Mouse (Mus musculus) kidney, postnatal 4 days (tissue): ENCODE results near the gene Ap4m1.
A peak's percentile ranks its signal among the peaks of the same experiment; 100 is the strongest.

Experiments
- DNase-seq, 2 experiments: peaks; one replicate each; pipeline ENCODE4 v3.0.0; 2021; ENCODE audit warnings: mixed read lengths in 2 of 2

Gene Ap4m1

DNA sequence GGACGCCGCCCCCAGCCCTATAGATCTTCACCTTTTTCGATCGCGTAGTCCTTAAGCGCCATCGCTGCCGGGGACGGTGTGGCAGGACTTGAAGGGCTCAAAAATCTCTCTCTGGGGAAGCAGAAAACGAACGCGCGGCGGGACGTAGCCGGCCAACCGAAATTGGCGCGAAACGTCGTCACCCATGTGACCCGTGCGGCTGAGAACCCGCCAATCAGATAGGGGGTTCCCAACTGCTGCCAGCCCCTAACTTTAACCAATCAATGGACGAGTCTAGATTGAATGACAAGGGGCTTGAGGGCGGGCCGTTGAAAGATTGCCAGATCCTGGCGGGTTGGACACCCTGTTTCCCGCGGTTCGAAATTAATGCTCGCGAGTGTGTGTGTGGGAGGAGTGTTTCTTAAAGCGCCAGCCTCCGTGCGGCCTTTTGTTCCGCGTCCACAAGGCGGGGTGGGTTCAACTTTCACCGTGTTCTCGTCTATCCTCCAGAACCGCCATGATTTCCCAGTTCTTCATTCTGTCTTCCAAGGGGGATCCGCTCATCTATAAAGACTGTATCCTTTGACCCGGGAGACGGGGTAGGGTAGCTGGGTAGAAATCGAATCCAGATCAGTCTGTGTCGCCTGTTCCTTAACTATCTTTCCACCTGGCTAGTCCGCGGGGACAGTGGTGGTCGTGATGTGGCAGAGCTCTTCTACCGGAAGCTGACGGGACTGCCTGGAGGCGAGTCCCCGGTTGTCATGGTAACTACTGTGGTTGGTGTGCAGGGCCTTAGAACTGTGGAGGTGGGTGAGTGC lies at the start of gene Ap4m1, which contains the start of gene Mcm7:
Gene Ap4m1 (plus strand): TSS at position 308 of the 797 bp plus-strand sequence.
Gene Mcm7 (minus strand): TSS at position 728 of the 797 bp plus-strand sequence.
- peak; percentile 98 for DNase-seq

DNA sequence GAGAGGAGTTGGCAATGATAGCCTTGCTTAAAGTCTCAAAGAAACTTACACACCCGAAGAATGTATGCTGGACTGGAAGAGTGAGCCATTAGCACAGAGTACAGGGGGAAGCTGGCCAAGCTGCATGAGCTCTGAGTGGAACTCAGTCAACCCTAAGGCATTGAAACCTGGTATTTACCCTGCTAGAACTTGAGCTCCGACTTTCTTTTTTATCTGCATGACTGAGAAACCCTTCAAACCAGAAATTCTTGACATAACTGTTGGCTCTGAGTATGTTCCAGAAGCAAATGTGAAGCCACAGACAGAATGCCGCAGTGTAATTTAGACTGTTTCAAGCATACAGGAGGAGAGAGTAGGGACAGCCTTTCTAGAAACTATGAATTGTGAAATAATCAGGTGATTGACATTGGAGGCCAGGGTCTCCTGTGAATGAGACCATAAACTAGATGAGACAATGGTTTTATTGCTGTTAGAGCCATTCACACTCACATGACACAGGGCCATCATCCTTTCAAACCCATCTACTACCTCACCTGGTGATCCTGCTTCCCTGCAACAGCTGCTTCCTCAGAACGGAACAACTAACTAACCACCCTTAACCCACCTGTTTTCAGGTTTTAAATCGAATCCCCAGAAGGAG lies 39.3 kb upstream of the Ap4m1 start:
- DNase-seq, result peak in 1 of 2 experiments; percentile 21

DNA sequence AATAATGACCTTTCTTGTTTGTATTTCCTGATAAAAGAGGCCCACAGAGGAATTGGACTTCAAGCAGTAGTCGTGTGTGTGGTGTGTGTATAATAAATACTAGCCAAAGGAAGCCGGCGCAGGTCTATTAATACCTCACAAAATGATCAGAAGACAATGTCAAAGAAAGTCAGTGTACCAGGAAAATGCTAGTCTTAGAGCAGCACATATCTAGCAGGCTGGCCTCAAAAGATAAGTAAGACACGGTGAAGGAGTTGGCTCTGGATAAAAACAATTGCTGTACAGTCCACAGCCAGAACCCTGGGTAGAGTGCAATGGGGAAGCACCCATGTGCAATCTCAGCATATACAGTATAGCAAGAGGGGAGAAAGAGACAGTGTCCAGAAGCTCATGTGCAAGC lies 34.5 kb upstream of the Ap4m1 start:
- DNase-seq, result no peak

DNA sequence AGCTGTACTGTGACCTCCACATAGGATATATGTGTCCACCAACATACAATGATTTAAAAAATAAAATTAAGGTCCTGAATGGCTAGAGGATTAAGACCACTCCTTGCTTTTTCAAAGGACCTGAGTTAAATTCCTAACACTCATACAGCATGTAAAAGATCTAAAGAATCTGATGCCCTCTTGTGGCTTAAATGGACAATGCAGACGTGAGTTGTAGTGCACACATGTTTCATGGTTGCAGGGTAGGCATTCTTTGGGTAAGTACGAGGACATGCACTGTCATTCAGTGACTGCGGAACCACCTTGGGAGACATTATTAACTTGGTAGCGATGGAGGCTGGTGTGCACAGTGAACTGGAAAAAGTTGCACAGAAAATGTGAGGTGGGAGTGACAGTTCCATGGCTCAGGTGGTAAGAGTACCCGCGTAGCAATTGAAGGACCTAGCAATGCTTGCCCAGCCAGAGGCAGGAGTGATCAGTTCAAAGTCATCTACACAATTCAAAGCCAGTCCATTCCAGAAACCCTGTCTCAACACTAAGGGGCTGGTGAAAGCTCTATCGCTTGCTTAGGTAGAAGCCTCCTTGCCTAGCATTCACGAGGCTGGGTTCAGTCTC lies 33.8 kb upstream of the Ap4m1 start:
- peak; percentile 16 to 45 for DNase-seq

DNA sequence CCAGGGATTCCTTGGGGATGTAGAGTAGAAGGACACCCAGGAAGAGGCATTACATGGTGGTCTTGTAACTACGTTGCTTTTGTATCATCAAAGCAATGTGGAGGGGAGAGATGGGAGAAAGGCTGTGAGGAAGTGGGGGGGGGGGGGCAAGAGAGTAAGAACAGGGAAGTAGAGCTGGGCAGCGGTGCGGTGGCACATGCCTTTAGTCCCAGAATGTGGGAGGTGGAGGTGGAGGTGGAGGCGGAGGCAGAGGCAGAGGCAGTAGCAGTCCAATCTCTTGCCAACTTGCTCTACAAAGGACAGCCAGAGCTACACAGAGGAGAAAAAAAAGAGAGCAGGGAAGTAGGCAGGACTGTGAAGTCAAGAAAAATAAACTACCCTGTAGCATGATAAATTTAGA lies 33.2 kb upstream of the Ap4m1 start:
- no peak for DNase-seq

DNA sequence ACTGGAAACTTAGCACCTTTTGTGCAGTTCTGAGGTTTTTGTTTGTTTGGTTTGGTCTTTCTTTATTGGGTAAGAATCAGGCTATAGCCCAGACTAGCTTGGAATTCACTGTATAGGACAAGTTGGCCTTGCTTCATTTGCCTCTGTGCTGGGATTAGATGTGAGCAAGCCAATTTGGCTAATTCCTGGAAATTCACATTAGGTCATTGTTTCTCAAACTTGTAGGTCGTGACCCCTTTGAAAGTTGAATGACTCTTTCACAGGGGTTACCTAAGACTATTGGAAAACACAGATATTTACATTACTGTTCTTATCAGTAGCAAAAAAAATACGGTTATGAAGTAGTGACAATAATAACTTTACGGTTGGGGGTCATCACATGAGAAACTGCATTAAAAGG lies 17.4 kb upstream of the Ap4m1 start:
- DNase-seq, result no peak

DNA sequence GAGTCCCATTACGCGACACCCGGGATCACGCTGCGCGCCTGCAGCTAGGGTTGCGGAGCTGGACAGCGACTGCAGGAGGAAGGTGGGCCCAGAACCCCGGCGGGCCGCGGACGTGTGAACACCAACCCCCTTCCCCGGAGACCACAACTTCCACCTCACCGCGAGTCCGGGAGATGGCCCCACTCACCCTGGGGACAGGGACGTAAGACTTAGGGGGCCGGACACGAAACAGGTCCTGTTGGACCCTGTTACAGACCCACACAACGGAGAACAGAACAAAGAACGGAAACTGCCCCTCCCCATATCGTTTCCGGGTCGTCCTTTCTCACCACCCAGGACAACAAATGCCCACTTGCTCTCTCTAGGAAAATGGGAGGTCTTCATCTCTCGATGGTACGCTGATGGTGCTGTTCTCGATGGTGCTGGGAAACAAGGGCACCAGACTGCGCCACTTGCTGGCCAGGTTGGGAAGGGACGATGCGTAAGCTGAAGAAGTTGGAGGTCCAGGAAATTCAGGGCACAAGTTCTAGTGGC lies 16.3 kb upstream of the Ap4m1 start, which contains the start of gene Zfp113:
Gene Zfp113 (minus strand): TSS at position 302 of the 534 bp plus-strand sequence.
- peak; percentile 89 to 92 for DNase-seq

DNA sequence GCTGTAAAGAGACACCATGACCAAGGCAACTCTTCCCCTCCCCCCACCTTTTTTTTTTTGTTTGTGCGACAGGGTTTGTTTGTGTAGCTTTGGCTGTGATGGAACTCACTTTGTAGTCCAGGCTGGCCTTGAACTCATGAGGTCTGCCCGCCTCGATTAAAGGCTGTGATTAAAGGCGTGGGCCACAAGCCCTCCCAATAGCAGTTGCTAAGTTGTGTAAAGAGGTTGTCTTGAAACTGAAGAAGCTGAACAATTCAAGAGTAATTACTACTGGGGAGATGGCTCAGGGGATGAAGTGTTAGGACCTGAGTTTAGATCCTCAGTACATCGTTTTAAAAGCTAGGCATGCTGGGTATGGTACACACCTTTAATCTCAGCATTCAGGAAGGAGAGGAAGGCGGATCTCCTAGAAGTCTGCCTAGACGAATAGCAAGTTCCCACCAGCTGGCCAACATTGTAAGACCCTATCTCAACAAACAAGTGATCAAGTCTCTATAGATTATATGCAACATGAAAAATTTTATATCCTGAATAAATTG lies 11.5 kb upstream of the Ap4m1 start:
- DNase-seq, result no peak

GRCm38 (mm10) chr5:138160842-138161665 lies 10.7 kb upstream of the Ap4m1 start, which contains the start of gene Cops6:
Cops6 (plus strand) TSS chr5:138161071.
- peak; percentile 96 to 97 for DNase-seq

DNA sequence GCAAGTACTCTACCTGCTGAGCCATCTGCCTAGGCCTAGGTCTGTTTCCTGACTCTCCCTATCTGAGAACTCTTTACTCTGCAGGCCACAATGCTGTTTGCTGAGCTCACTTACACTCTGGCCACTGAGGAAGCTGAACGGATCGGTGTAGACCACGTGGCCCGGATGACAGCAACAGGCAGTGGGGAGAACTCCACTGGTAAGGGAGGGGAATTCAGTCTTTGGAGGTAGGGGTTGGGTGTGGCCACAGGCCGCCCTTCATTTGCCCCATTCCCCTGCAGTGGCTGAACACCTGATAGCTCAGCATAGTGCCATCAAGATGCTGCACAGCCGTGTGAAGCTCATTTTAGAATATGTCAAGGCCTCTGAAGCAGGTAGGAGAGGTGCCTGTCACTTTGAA lies 8.8 kb upstream of the Ap4m1 start:
- no peak for DNase-seq

DNA sequence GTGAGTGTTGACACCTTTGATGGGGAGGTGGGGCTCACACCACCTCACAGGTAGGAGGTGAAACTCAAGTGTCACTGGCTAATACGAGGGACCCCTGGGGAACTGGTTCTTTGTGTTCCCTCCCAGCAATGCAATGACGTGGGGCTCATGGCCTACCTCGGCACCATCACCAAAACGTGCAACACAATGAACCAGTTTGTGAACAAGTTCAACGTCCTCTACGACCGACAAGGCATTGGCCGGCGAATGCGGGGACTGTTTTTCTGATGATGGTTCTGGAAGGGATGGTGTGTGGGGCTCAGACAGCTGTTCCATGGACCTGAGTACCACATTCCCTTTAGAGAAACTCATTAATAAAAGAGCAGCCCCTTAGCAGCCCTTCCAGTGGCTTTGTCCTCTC lies 8.2 kb upstream of the Ap4m1 start:
- DNase-seq, result no peak

- no peak for DNase-seq
These were observed 6.2 kb upstream of the Ap4m1 start for GRCm38 (mm10) chr5:138165594-138165993.

GRCm38 (mm10) chr5:138170936-138171561 lies 753 bp upstream of the Ap4m1 start:
- peak; percentile 98 to 99 for DNase-seq

- no peak for DNase-seq
These were observed 1.4 kb downstream of the Ap4m1 start for GRCm38 (mm10) chr5:138173217-138173616.

- DNase-seq, result peak; percentile 87 to 92
These were observed 15.3 kb downstream of the Ap4m1 start, which contains the start of the genes Taf6 and Cnpy4 for GRCm38 (mm10) chr5:138186950-138187638. Taf6 (minus strand) TSS chr5:138187451. Cnpy4 (plus strand) TSS chr5:138187485.

DNA sequence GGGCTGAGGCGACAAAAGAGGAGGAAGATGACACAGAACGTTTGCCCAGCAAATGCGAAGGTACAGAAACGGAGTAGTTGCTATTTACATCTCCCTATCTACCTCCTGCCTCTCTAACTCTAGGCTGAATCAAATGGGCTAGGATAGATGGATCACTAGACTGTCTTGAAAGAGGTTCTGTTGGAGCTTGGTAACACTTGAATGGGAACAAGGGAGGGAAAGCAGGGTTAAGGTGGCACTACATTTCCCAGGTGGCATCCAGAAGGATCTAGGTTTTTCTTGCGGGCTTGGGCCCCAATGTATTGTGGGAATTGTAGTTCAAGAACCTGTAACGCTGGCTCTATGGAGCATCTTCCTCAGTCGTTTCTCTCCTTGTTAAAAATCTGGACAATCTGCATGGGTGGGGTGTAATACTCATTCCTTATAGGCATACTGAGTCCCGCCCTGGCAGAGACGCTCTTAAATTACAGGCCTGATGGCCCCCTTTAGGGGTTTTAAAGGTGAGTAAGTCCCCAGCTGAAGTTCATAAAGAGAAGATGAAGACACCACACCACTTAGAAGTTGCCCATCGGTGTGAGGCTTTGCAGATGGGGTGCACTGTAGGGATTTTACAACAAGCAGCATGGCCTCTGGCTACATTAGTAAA lies 16.0 kb downstream of the Ap4m1 start:
- peak; percentile 65 to 78 for DNase-seq

GRCm38 (mm10) chr5:138193771-138194727 lies 22.2 kb downstream of the Ap4m1 start, which contains the start of gene Mblac1:
Mblac1 (plus strand) TSS chr5:138194314.
- peak; percentile 89 to 91 for DNase-seq

GRCm38 (mm10) chr5:138194755-138195345 lies 23.0 kb downstream of the Ap4m1 start:
- DNase-seq, result peak; percentile 56 to 72
